Mouse (Mus musculus): ENCODE measurements around the gene Ddias. TPM values are rescaled to one million over a fixed set of nuclear protein-coding genes. Genes with fewer than 3 reads are reported as not detected.

The Ddias gene
- total RNA-seq, 2 experiments from 2014 or later: 4.9 to 5.1 TPM

GRCm38 (mm10) chr7:92870161-92870560, 3.9 kb downstream of the Ddias start:
- no peak for DNase-seq (ENCODE audit: low spot score in 2 of 2)

GRCm38 (mm10) chr7:92866526-92866925, 7.5 kb downstream of the Ddias start:
- DNase-seq (ENCODE audit: low spot score in 2 of 2): no peak

GRCm38 (mm10) chr7:92848246-92848645, 25.8 kb downstream of the Ddias start:
- no peak for DNase-seq (ENCODE audit: low spot score in 2 of 2)

DNA sequence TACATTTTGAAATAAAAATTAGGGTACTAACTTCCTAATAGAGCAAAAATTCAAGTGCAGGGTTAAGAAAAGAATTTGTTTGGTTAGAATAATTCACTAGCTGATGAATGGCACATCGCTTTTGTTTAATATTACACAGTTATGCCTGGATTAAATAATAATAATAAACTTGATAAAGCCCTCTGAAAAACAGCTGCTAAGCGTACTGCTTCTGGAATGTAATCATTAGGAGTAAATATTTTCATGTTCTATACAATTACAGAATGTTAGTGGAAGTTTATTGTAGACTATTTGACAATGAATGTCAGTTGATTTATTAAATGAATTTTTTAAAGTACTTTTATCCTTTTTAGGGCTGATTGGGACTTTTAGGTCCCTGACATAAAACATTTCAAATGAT, 31.8 kb downstream of the Ddias start:
- DNase-seq (ENCODE audit: low spot score in 2 of 2): no peak

DNA sequence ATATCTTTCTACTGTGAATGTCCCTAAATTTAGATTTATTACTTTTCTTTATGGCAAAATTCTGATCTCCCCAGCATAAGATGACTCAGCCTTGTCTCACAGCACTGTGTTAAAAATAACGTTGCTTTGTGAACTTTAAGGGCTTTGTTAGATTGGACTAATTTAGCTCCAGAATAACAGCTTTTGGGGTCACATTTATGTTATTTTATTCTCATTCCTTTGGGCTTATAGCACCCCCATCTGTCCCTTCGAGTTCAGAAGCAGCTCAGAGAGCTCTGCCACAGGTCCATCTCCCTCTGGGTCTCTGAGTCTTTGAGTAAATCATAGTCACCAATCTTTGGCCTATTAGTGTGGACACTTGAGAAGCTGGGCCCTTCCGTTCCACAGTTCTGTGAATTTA, 36.1 kb downstream of the Ddias start:
- DNase-seq (ENCODE audit: low spot score in 2 of 2): no peak

- no peak for DNase-seq (ENCODE audit: low spot score in 2 of 2)
These were observed 36.8 kb downstream of the Ddias start for GRCm38 (mm10) chr7:92837226-92837625.

- no peak for DNase-seq (ENCODE audit: low spot score in 2 of 2)
These were observed 37.6 kb downstream of the Ddias start for GRCm38 (mm10) chr7:92836447-92836846.

GRCm38 (mm10) chr7:92834391-92834790, 39.7 kb downstream of the Ddias start:
- DNase-seq (ENCODE audit: low spot score in 2 of 2): no peak

DNA sequence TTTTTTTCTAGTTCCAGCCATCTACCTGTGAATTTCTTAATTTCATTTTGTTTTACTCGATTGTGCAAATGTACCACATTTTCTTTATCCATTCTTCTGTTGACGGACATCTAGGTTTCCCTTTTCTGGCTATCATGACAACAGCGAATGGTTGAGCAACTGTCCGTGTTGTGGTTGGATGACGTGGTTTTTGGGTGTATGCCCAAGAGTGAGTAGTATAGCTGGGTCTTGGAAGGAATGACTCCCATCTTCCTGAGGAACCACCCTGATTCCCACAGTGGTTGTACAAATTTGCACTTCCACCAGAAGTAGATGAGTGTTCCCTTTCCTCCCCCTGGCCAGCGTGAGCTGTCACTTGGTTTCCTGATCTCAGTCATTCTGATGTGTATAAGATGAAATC, 41.7 kb downstream of the Ddias start:
- DNase-seq (ENCODE audit: low spot score in 2 of 2): no peak

- no peak for DNase-seq (ENCODE audit: low spot score in 2 of 2)
These were observed 46.1 kb downstream of the Ddias start for GRCm38 (mm10) chr7:92827981-92828380.

DNA sequence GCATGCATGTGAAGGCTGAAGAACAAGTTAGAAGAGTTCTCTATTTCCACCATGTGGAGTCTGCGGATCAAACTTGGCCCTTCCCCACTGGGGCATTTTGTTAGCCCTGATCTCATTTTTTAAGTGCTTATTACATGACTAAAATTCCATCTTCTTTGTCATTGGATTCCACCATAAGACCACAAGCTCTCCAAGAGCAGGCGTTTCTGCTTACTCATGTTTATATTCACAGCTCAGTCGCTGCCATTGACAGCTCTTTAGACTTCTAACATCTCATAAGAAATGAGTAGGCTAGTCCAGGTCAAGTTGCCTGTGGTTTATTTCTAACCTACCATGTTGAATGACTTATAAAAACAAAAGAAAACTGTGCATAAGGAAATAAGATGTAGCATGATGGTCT, 47.8 kb downstream of the Ddias start:
- DNase-seq (ENCODE audit: low spot score in 2 of 2): no peak

DNA sequence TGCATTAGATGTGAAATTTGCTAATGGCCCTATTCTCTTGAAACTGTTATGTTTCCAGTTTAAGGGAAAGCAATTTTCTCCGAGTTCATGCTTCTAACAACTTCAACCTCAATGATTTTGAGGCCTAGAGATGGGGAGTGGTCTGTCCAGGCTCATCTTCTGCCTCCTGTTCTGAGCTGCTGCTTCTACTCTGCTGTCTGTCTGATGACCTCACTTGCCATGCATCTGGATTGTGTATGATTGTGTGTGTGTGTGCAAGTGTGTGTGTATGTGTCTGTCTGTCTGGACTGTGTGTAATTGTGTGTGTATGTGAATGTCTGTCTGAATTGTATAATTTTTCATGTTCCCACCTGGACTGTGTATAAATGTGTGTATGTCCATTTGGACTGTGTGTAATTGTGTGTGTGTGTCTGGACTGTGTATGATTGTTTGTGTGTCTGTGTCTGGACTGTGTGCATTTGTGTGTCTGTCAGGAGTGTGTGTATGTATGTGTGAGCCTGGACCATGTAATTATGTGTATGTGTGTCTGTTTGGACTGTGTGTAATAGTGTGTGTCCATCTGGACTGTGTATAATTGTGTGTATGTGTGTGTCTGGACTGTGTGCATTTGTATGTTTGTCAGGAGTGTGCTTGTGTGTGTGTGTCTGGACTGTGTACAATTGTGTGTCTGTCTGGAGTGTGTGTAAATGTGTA, 51.5 kb downstream of the Ddias start:
- DNase-seq (ENCODE audit: low spot score in 2 of 2): no peak

DNA sequence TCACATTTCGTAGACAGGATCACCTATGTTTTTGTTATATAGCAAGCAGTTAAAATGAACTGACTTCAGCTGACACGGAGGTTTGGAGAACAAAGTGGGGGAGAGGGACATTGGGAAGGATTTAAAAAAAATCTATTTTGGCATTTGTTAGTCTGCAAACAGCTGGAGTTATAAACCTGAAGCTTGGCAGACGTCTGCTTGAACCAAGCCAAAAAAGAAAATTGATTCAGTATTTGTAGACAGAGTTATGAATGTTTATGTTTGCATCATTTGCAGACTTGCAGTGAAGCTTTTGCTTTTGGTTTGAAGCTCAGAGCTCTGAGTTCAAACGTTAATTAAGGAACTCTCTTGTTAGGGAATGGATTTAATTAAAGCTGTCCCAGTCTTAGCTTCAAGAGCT, 52.2 kb downstream of the Ddias start:
- no peak for DNase-seq (ENCODE audit: low spot score in 2 of 2)

DNA sequence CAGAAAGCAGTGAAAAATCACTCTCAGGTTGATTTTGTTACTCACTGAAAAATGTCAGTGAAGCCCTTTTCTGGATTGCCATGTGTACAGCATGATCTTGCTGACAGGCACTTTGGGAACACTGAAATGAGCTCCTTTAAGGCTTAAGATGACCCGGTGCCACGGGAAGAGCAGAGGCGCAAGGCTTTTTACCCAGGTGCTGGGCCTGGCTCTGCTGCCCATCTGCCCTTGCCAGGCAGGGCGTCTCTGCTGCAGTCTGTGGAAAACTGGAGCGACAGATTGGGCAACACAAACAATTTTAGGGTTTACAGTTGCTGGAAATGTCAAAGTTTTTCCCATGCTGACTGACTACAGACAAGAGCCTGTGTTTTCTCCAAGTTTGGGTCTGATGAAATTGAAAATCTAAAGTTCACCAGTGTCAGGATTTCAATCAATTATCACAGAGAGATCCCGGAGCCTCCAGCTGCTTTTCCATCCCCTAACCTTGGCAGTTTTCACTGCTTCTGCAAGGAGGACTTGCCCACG, 53.0 kb downstream of the Ddias start:
- no peak for DNase-seq (ENCODE audit: low spot score in 2 of 2)

- no peak for DNase-seq (ENCODE audit: low spot score in 2 of 2)
These were observed 53.6 kb downstream of the Ddias start for GRCm38 (mm10) chr7:92820410-92820809.

GRCm38 (mm10) chr7:92819656-92820055, 54.4 kb downstream of the Ddias start:
- DNase-seq (ENCODE audit: low spot score in 2 of 2): no peak

DNA sequence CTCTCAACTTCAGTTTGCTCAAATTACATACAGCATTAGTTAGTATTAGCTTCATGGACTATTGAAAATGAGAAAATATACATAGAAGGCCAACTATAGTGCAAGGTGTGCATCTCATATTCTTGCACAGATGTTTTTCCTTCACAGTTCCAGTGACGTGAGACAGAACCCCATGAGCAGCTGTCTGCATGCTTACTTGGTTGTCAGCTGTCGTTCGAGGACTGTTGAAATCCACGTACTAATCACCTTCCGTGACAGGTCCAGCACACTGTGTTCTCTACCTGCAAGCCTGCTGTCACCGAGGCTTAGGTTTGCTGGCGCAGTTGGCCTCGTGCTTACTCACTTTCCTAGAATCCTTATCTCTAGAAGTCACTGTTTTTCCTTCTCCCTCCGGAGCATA, 56.2 kb downstream of the Ddias start:
- DNase-seq (ENCODE audit: low spot score in 2 of 2): no peak

DNA sequence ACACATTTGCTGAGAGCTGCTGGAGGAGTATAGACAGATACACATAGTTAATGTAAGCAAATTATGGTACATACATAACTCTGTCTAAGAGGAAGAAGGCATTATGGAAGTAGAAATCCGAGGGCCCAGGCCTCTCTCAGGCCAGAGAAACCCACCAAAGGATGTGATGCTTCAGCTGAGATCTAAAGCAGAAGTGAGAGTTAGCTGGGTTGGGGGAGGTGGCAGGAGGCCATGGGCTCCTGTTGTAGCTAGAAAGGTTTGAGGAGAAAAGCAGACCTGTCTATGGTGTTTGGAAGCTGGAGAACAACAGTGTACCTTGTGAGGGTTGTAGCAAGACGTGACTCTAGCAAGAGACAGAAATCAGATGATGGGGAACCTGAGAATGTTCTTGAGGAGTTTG, 56.8 kb downstream of the Ddias start:
- DNase-seq (ENCODE audit: low spot score in 2 of 2): no peak

GRCm38 (mm10) chr7:92811667-92812279, 62.3 kb downstream of the Ddias start:
- DNase-seq (ENCODE audit: low spot score in 2 of 2): no peak

Data from adrenal gland, postnatal 4 days (tissue).